Mouse (Mus musculus): ENCODE measurements at regions not wholly inside any gene's neighbourhood (a gene's known extent, or its start where the extent isn't known, plus 50 kb on each side); places are given as distances from the start of the nearest gene placed in this dataset.

DNA sequence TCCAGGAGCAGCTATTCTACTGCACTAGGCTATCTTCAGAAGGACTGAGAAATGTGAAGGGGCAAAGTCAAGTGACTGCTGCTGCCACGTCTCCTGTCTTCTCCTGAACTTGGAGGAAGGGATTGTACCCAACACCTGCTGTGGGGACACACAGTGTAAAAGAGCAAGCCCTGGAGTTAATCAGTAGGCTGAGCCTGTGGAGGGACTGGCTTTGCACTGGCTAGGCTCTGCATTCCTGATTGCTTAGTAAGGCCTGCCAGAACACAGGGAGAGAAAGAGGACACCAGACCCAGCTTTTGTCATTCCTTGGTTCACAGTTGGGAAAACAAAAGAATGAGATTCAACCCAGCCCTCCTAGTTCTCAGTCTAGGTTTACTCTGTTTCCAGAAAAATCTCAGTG is 472.7 kb upstream of the Adamts9 start:
- no peak overlapping the region for H3K27ac ChIP-seq (ENCODE audit: insufficient read depth, low read length)
- WGBS = 34% methylated on average over 1 of the region's 1 CpGs
- H3K4me3 ChIP-seq (replicated peaks; ENCODE audit: insufficient read depth, low read depth, low read length) = no peak overlapping the region
- TF ChIP-seq POLR2A (IDR thresholded peaks at IDR 0.05; ENCODE audit: borderline replicate concordance, insufficient read depth, low read length) = no peak
- no peak for TF ChIP-seq CTCF (IDR thresholded peaks at IDR 0.05; ENCODE audit: borderline replicate concordance, insufficient read depth, low read depth, low read length)
- no peak for DNase-seq
- no peaks in the 10 kb centered on the region for H3K27me3 ChIP-seq (ENCODE audit: control insufficient read depth, insufficient read depth, low read length)
- H3K4me1 ChIP-seq (ENCODE audit: control insufficient read depth, insufficient read depth, low read length) = no peaks in the 10 kb centered on the region

DNA sequence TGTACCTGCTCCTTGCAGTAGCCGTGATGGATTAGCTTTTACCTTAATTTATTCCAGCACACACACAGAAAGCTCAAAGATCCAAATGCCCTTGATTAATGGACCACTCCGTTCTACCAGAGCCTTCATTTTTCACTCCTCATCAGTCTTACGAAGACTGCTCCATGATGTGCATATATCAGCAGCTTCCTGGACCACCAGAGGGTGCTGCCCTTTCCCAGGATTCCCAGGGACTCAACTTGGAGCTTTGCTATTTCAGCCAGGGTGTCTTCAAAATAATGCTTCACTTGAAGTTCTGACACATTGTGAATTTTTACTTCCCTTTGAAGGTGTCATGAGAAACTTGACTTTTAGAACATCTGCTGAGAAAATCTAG is 467.8 kb upstream of the Adamts9 start:
- WGBS = 81% methylated on average over 3 of the region's 3 CpGs
- Histone ChIP-seq H3K27ac (ENCODE audit: insufficient read depth, low read length) (no peak overlapping the region), H3K4me1 (ENCODE audit: control insufficient read depth, insufficient read depth, low read length) (no peaks in the 10 kb centered on the region), H3K4me3 (replicated peaks; ENCODE audit: insufficient read depth, low read depth, low read length) (no peak overlapping the region), H3K27me3 (ENCODE audit: control insufficient read depth, insufficient read depth, low read length) (no peaks in the 10 kb centered on the region)
- DNase-seq = no peak
- no peak for TF ChIP-seq POLR2A (IDR thresholded peaks at IDR 0.05; ENCODE audit: borderline replicate concordance, insufficient read depth, low read length)

DNA sequence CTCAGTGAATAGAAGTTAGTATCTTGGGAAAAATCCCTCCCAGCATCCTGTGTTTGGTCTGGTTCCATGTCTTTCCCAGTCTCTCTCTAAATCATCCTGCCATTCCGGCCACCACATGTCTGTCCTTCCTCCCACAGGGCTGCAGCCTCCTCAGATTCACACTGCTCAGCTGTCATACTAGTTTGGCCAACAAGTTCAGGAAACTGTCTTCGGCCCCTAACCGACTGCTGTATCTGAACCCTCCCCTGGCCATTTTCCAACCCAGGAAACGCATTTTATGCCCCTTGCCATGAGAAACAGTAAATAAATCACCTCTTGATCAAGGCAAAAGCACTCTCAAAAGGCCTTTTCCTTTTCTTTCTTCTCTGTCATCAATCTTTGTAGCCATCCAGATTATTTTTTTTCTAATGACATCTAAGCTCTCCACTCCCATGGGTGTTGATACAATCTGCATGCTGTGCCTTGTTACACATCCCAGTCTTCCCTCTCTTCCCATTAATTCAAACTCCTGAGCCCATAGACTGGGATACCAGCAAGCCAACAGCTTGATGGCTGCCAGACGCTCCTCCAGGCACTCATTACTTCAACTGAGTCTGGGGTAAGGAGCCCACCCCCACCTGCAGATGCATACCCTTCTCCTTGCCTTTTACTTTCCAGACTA is 467.3 kb upstream of the Adamts9 start:
- no peak overlapping the region for H3K27ac ChIP-seq (ENCODE audit: insufficient read depth, low read length)
- no peaks in the 10 kb centered on the region for H3K4me1 ChIP-seq (ENCODE audit: control insufficient read depth, insufficient read depth, low read length)
- DNase-seq = no peak
- WGBS = 34% methylated on average over 5 of the region's 5 CpGs
- no peaks in the 10 kb centered on the region for H3K27me3 ChIP-seq (ENCODE audit: control insufficient read depth, insufficient read depth, low read length)
- H3K4me3 ChIP-seq (replicated peaks; ENCODE audit: insufficient read depth, low read depth, low read length) = no peak overlapping the region
- TF ChIP-seq POLR2A (IDR thresholded peaks at IDR 0.05; ENCODE audit: borderline replicate concordance, insufficient read depth, low read length) = no peak
- no peak for TF ChIP-seq CTCF (IDR thresholded peaks at IDR 0.05; ENCODE audit: borderline replicate concordance, insufficient read depth, low read depth, low read length)

DNA sequence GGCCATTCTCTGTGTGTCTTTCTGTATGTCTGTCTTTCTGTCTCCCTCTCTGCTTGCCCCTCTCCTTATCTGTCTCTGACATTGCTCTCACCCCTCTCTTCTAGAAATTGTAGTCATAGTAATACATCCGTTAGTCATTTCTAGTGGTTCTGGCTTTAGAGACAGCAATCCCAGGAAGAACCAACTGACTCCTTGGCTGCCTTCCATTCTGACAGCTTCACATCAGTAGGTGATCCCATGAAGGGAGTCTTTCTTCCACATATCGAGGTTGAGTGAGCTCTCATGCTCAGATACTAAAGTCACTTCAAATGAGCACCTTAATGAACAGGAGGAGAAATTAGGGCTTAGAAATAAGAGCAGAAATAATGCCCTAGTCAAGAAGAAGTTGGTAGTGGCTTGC is 455.3 kb upstream of the Adamts9 start:
- no peak overlapping the region for H3K4me3 ChIP-seq (replicated peaks; ENCODE audit: insufficient read depth, low read depth, low read length)
- peak in 1 of 2 experiments; percentile 32 for DNase-seq
- no peak for TF ChIP-seq CTCF (IDR thresholded peaks at IDR 0.05; ENCODE audit: borderline replicate concordance, insufficient read depth, low read depth, low read length)
- TF ChIP-seq POLR2A (IDR thresholded peaks at IDR 0.05; ENCODE audit: borderline replicate concordance, insufficient read depth, low read length) = no peak
- H3K27me3 ChIP-seq (ENCODE audit: control insufficient read depth, insufficient read depth, low read length) = no peaks in the 10 kb centered on the region; the same call in 1 of the 2 replicates
- 4% methylated on average over 2 of the region's 2 CpGs for WGBS
- no peaks in the 10 kb centered on the region for H3K4me1 ChIP-seq (ENCODE audit: control insufficient read depth, insufficient read depth, low read length)
- no peak overlapping the region for H3K27ac ChIP-seq (ENCODE audit: insufficient read depth, low read length)

DNA sequence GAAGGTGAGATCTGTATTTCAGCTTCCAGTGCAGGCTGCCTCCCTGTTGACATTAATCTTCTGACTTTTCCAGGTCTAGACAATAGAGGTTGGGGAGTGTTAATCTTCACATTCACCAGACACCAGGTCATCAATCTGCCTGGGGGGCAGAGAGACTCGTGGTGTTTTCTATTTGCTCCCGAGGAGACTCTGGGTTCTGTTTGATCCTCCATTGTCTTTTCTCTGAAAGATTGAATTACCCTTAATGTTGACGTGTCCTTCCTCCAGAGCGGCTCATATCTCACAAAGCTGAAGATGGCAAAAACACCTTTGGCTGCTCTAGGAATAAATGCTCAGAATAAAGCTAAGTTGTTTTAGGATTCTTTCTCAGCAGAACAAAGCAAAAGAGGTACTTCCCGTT is 453.8 kb upstream of the Adamts9 start:
- Histone ChIP-seq H3K4me1 (ENCODE audit: control insufficient read depth, insufficient read depth, low read length) (no peaks in the 10 kb centered on the region), H3K27me3 (ENCODE audit: control insufficient read depth, insufficient read depth, low read length) (no peaks in the 10 kb centered on the region; the same call in 1 of the 2 replicates), H3K27ac (ENCODE audit: insufficient read depth, low read length) (no peak overlapping the region), H3K4me3 (replicated peaks; ENCODE audit: insufficient read depth, low read depth, low read length) (no peak overlapping the region)
- WGBS = 73% methylated on average over 5 of the region's 5 CpGs
- DNase-seq = no peak
- TF ChIP-seq POLR2A (IDR thresholded peaks at IDR 0.05; ENCODE audit: borderline replicate concordance, insufficient read depth, low read length) (no peak), CTCF (IDR thresholded peaks at IDR 0.05; ENCODE audit: borderline replicate concordance, insufficient read depth, low read depth, low read length) (no peak)

DNA sequence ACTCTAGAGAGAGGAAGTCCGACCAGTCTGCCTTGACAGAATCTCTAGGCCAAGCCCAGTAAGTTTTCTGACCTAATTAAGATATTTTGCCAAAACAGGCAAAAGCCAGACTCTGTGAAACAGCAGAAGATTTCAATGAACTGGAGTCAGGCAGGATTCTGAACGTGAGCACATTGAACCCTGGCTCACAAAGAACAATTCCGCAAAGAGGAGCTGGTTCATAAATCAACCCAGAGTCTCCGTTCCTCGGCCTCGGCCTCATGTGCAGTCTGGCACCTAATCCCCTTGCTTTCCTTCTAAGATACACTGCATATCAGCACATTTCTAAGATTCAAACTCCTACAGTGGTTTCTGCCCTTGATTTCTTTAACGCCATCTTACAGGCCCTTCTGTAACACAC is 452.7 kb upstream of the Adamts9 start:
- H3K4me3 ChIP-seq (replicated peaks; ENCODE audit: insufficient read depth, low read depth, low read length) = no peak overlapping the region
- H3K4me1 ChIP-seq (ENCODE audit: control insufficient read depth, insufficient read depth, low read length) = no peaks in the 10 kb centered on the region
- no peaks in the 10 kb centered on the region; the same call in 1 of the 2 replicates for H3K27me3 ChIP-seq (ENCODE audit: control insufficient read depth, insufficient read depth, low read length)
- H3K27ac ChIP-seq (ENCODE audit: insufficient read depth, low read length) = no peak overlapping the region
- TF ChIP-seq POLR2A (IDR thresholded peaks at IDR 0.05; ENCODE audit: borderline replicate concordance, insufficient read depth, low read length) (no peak), CTCF (IDR thresholded peaks at IDR 0.05; ENCODE audit: borderline replicate concordance, insufficient read depth, low read depth, low read length) (no peak)
- DNase-seq = no peak
- 88% methylated on average over 7 of the region's 7 CpGs for WGBS

DNA sequence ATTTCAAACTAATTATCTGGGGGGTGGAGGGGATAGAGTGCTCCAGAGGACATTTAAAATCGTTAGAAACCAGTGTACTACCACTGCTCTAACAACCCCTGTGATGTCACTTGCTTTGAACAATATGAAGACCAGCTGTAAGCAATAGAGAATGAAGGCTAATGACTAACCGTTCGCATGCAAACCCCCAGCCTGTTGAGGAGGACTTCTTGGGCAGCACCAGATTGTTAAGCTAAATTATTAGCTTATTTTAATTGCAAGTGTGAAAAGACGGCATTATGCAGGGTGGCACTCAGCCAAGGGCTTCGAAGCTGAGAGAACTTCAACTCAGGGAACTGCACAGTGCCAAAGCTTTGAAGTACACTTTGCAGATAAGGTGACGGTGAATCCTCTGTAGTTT is 452.0 kb upstream of the Adamts9 start:
- H3K27me3 ChIP-seq (ENCODE audit: control insufficient read depth, insufficient read depth, low read length) = no peaks in the 10 kb centered on the region; the same call in 1 of the 2 replicates
- WGBS = 44% methylated on average over 6 of the region's 6 CpGs
- H3K27ac ChIP-seq (ENCODE audit: insufficient read depth, low read length) = no peak overlapping the region
- DNase-seq = no peak
- no peak overlapping the region for H3K4me3 ChIP-seq (replicated peaks; ENCODE audit: insufficient read depth, low read depth, low read length)
- no peak for TF ChIP-seq CTCF (IDR thresholded peaks at IDR 0.05; ENCODE audit: borderline replicate concordance, insufficient read depth, low read depth, low read length)
- H3K4me1 ChIP-seq (ENCODE audit: control insufficient read depth, insufficient read depth, low read length) = no peaks in the 10 kb centered on the region

DNA sequence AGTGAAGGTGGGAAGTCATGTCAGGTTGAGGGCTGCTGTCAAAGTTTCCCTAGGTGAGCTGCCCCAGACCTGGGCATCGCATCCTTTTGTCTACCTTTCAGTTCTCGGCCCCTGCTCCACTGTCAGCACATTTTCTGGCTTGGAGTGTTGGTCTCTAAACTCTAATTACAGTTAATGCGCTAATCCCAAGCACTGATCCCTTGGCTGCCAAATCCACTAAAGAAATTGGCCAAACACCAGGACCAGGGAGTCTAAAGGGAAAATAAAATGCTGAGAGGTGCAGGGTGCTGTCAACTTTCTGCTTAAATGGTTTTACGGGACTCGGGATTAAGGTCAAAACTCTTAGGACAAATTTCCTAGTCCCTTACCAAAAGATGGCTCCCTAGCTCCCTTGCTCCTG is 450.3 kb upstream of the Adamts9 start:
- no peak for DNase-seq
- no peaks in the 10 kb centered on the region; the same call in 1 of the 2 replicates for H3K27me3 ChIP-seq (ENCODE audit: control insufficient read depth, insufficient read depth, low read length)
- no peak overlapping the region for H3K27ac ChIP-seq (ENCODE audit: insufficient read depth, low read length)
- TF ChIP-seq CTCF (IDR thresholded peaks at IDR 0.05; ENCODE audit: borderline replicate concordance, insufficient read depth, low read depth, low read length) (no peak), POLR2A (IDR thresholded peaks at IDR 0.05; ENCODE audit: borderline replicate concordance, insufficient read depth, low read length) (no peak)
- H3K4me1 ChIP-seq (ENCODE audit: control insufficient read depth, insufficient read depth, low read length) = no peaks in the 10 kb centered on the region
- WGBS = 38% methylated on average over 5 of the region's 5 CpGs
- H3K4me3 ChIP-seq (replicated peaks; ENCODE audit: insufficient read depth, low read depth, low read length) = no peak overlapping the region

Measured in cerebellum, adult 2 months (tissue).